Mouse (Mus musculus) ovary, postnatal 14 days (tissue): ENCODE results near the gene S100a11.
"Not testable (repeated sequence)": the region's sequence is repeated elsewhere in the genome, so short reads cannot be mapped to it uniquely, and the experiment has no call there.

Experiments
- DNase-seq: peaks from one replicate; pipeline ENCODE4 v3.0.0; 2022; ENCODE audit warnings: low spot score

The S100a11 gene

DNA sequence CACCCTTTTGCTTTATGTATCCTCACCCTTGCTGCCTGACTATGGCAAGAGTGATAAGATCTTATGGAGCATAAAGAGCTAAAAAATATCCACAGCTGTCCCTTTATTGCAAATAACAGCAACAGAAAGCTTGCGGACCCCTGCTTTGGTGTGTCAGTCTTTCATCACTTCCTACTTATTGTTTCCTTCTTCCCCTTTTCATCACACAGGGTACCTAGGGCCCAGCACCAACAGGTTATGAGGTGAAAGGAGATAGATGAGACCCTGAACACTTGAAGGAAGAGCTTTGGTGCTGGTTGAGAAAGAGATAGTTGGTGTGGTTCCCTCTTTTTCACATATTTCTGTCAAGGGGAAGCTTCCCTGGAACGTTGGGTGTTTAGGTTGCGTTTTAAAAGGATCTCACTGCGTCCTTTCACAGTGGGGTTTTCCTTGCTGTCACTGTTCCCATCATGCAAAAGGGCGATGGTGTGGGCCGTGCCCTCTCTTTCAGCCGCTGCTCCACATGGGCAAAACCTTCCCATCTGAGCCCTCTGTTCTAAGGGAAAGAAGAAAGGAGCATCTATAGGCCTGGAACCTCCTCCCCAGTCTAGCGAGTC, 1.3 kb downstream of the S100a11 start:
- no peak for DNase-seq

DNA sequence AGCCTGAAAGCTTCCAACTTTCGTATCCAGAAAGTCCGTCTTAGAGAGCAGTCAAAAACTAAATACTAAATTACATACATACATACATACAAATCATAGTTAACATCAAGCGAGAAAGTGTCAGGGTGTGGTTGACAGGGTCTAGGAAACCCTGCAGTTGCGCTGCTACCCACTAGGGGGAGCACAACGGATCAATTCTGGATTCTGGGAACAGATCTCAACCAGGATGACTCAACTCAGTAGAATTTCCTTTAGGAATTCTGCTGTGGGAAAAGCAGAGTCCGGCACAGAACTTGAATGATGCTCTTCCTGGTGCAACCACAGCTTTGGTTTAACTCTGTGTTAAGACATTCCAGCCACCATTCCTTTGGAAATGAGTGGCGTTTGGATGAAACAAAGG, 2.3 kb downstream of the S100a11 start:
- DNase-seq, result peak; percentile 63

DNA sequence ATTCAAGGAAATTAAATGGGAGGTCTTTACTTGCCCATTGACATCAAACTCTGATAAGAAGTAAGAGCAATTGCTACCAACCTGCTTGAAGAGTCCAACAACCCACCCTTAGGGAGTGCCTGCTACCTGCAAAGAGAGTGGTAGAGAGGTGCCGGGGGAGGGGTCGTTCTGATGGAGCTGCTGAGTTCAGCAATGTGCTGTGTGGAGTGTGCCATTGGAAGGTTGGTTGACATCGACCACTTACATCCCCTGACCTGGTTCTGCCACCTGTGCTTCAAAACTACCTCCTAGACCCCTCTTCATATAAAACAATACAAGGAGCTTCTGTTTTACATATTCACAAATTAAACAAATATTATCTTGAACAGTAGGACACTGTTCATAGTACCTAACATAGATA, 7.0 kb downstream of the S100a11 start:
- DNase-seq, result no peak

- no peak for DNase-seq
Observed at GRCm38 (mm10) chr3:93528807-93529206, 8.5 kb downstream of the S100a11 start.

DNA sequence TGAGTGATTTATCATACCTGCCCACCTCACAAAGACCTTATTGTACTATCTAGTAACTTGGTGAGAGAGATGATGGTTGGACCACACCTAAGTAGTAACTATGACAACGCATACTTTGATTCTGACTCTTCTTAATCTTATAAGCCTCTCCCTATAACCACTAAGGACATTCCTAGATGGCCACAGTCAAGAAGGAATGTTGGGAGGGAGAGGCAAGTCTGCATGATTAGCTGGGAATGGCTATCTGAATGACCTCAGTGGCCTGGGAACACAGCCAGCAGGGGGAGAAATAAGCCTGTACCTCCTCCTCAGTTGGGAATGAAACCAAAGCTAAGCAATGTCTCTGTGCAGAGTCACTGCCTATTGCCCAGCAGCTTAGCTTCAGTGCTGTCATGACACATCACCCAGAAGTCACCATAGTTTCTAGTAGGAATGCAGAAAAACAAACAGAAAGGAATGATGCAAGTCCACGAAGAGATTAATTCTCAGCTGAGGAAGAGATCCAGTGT, 16.8 kb downstream of the S100a11 start:
- DNase-seq, result no peak

DNA sequence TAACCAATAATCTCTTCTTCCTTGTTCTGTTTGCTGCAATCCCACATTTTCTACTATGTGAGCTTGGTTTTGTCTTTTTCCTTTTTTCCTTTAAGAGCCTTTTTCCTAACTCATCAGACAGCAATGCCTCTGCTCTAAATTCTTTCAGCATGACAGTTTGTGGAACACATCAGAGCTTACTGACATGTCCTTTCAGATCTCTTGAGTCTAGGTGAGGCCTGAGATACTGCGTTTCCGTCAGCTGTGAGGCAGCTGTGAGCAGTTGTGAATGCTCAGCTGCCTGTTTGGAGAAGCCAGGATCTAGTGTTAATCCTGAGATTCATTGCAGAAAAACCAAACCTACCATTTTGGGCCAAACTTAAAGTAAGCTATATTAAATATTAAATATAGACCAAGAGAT, 18.2 kb downstream of the S100a11 start:
- DNase-seq, result no peak

- DNase-seq, result no peak
Observed at GRCm38 (mm10) chr3:93541501-93541900, 21.2 kb downstream of the S100a11 start.

GRCm38 (mm10) chr3:93544170-93544569, 23.9 kb downstream of the S100a11 start:
- DNase-seq, result not testable (repeated sequence)

DNA sequence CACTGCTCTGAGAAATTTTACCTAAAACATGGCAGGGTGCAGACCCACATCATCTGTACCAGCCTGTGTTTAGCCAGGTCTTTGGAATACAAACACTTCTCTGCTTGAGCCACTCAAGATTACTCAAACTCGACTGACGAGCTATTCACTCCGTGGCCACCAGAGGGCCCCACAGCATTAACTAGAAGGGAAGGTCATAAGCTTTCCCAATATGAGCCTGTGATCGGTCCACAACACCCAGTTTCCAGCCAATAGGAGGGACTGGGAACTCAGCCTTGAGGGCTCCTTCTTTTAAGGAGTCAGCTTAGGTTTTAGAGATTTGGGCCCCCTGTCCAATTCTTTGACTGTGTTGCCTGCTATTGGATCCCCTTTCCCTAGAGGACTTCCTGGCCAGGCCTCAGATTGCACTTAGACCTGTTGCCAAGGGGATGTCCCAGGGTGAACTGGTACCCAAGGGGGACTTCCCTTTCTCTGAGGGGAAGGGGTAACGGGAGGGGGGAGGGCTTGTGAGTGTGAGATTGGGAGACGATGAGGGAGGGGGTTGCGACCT, 26.9 kb downstream of the S100a11 start:
- DNase-seq, result peak; percentile 87

GRCm38 (mm10) chr3:93547749-93548540, 27.7 kb downstream of the S100a11 start:
- no peak for DNase-seq

- no peak for DNase-seq
Observed at GRCm38 (mm10) chr3:93548541-93549266, 28.4 kb downstream of the S100a11 start.

DNA sequence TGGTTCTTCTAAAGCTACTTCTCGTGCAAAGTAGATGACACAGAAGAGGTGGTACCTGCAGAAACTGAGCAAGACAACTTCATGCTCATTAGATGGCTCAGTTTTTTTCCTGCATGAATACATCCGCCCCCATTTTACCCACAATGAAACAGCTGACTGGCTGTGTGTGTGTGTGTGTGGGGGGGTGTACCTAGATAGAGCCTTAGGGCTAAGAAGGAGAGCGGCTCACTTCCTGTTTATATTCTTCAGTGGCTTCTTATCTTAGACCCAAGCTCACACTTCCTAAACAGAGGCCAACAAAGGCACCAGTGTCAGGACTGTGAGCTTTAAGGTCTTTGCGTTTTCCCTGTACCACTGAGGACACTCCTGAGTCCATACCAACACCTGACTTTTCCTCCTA, 29.7 kb downstream of the S100a11 start:
- no peak for DNase-seq

- no peak for DNase-seq
Observed at GRCm38 (mm10) chr3:93551950-93552901, 31.9 kb downstream of the S100a11 start.

DNA sequence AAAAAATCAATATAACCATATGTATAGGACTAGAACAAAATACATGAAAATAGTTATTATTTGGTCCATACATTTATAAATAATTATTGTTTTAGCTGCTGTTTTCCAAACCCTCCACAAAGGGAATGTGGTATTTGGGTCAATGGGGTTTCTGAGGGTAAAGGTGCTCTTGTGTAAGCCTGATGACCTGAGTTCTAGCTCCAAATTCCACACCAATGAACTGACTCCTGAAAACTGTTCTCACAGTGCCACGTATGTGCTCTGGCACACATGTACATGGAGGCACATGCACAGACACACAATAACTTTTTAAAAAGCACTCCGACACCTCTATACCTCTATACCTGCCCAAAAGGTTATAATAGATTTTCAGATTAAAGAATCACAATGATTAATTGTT, 33.0 kb downstream of the S100a11 start:
- DNase-seq, result no peak

- no peak for DNase-seq
Observed at GRCm38 (mm10) chr3:93553765-93554378, 33.6 kb downstream of the S100a11 start.

DNA sequence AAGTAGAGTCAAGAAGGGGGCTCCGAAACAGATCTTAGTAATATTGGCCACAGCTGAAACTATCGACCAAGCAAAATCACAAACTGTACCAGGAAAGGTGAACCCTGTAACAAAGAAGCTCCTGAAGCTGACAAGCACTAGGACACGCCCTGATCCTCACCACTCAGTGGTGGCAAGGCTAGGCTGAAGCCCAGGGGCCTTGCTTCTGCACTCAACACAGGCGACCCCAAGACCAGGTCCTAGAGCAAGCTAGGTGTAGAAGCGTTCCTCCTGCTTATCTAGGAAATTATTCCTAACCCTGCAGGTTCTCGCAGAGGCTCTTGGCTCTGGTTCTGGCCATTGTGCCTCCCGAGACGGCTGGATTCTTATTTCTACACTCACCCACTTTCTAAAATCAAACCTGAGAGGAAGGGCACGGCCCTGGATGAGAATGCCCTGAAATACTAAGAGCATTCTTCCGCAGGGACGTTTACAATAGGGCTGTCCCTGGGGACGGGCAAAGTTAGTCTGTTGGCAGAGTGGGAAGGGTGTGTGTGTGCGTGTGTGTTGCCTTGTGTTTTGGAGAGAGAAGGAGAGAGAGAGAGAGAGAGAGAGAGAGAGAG, 34.2 kb downstream of the S100a11 start:
- DNase-seq, result no peak

- DNase-seq, result peak; percentile 49
Observed at GRCm38 (mm10) chr3:93554981-93555877, 34.9 kb downstream of the S100a11 start, which contains the start of gene S100a10. S100a10 (plus strand) TSS chr3:93555080.

DNA sequence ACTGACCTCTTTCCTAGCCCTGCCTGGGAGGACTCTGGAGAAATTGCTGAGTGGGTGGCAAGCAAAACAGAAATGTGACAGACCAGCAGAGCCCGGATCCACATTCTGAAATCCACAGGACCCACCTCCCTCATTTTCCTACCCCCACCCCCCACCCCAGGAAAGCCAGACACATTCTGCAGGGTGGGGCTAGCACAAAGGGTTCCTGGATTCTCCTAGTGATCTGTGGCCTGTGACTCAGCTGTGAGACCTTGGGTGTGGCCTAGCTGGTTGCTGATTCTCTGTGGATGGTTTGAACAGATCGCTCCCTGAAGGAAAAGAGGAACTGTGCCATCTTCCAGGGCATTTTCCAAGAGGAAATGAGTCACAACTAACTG, 35.6 kb downstream of the S100a11 start:
- no peak for DNase-seq

- no peak for DNase-seq
Observed at GRCm38 (mm10) chr3:93556599-93556998, 36.3 kb downstream of the S100a11 start.
